Mouse (Mus musculus): Measurements from ENCODE around the gene Idua. TPM values are rescaled to one million over a fixed set of nuclear protein-coding genes. Genes with fewer than 3 reads are reported as not detected.

Idua gene
- polyA plus RNA-seq, 1 experiment from 2014 or later, result 13.2 TPM

- Histone ChIP-seq H3K9me3 (ENCODE audit: control insufficient read depth, low read length) (no peaks in the 10 kb centered on the region), H3K36me3 (ENCODE audit: control insufficient read depth, insufficient read depth) (no peaks in the 10 kb centered on the region), H3K4me1 (replicated peaks; ENCODE audit: control insufficient read depth, insufficient read depth, low read length) (peaks cover 16% of the 10 kb centered on the region), H3K4me3 (replicated peaks; ENCODE audit: low read length) (no peak overlapping the region), H3K27me3 (replicated peaks; ENCODE audit: control insufficient read depth, insufficient read depth, low read length) (no peaks in the 10 kb centered on the region; the same call in 1 of the 2 replicates), H3K27ac (ENCODE audit: low read length) (no peak overlapping the region), H3K9ac (replicated peaks; ENCODE audit: low read depth, low read length) (no peak overlapping the region), H3K4me2 (ENCODE audit: low read length) (no peak overlapping the region)
- 36% methylated on average over 3 of the region's 3 CpGs for WGBS
- no peak for ATAC-seq
Observed at GRCm38 (mm10) chr5:108665066-108665465, 4.9 kb downstream of the Idua start.

- H3K27ac ChIP-seq (ENCODE audit: low read length), result no peak overlapping the region
- H3K4me1 ChIP-seq (replicated peaks; ENCODE audit: control insufficient read depth, insufficient read depth, low read length), result peaks cover 17% of the 10 kb centered on the region
- WGBS, result 97% methylated on average over 2 of the region's 2 CpGs
- H3K36me3 ChIP-seq (ENCODE audit: control insufficient read depth, insufficient read depth), result peaks cover 8% of the 10 kb centered on the region; the same call in 1 of the 2 replicates
- H3K27me3 ChIP-seq (replicated peaks; ENCODE audit: control insufficient read depth, insufficient read depth, low read length), result no peaks in the 10 kb centered on the region; the same call in 1 of the 2 replicates
- no peak for ATAC-seq
- no peak overlapping the region for H3K9ac ChIP-seq (replicated peaks; ENCODE audit: low read depth, low read length)
- no peak overlapping the region for H3K4me3 ChIP-seq (replicated peaks; ENCODE audit: low read length)
- no peaks in the 10 kb centered on the region for H3K9me3 ChIP-seq (ENCODE audit: control insufficient read depth, low read length)
- no peak overlapping the region for H3K4me2 ChIP-seq (ENCODE audit: low read length)
Observed at GRCm38 (mm10) chr5:108667370-108667769, 7.2 kb downstream of the Idua start.

GRCm38 (mm10) chr5:108668387-108668932 is 8.3 kb downstream of the Idua start:
- Histone ChIP-seq H3K27ac (ENCODE audit: low read length) (peak overlapping the region; percentile 88), H3K4me1 (replicated peaks; ENCODE audit: control insufficient read depth, insufficient read depth, low read length) (peaks cover 17% of the 10 kb centered on the region), H3K4me3 (replicated peaks; ENCODE audit: low read length) (peak overlapping the region; percentile 56), H3K4me2 (ENCODE audit: low read length) (peak overlapping the region; percentile 67), H3K9me3 (ENCODE audit: control insufficient read depth, low read length) (no peaks in the 10 kb centered on the region), H3K9ac (replicated peaks; ENCODE audit: low read depth, low read length) (peak overlapping the region; percentile 73), H3K27me3 (replicated peaks; ENCODE audit: control insufficient read depth, insufficient read depth, low read length) (no peaks in the 10 kb centered on the region), H3K36me3 (ENCODE audit: control insufficient read depth, insufficient read depth) (peaks cover 11% of the 10 kb centered on the region; the same call in 1 of the 2 replicates)
- 16% methylated on average over 3 of the region's 3 CpGs for WGBS
- ATAC-seq, result no peak; the same call in 1 of the 2 replicates

GRCm38 (mm10) chr5:108668977-108669936 is 9.1 kb downstream of the Idua start, which contains the start of gene Dgkq:
Gene Dgkq, minus strand, starts transcription at chr5:108669672.
- H3K36me3 ChIP-seq (ENCODE audit: control insufficient read depth, insufficient read depth), result peaks cover 11% of the 10 kb centered on the region; the same call in 1 of the 2 replicates
- peak within 1 kb of the TSS; percentile 67 for H3K4me2 ChIP-seq (ENCODE audit: low read length)
- 5% methylated on average over 43 of the region's 43 CpGs for WGBS
- H3K27ac ChIP-seq (ENCODE audit: low read length), result peak within 1 kb of the TSS; percentile 88
- H3K9ac ChIP-seq (replicated peaks; ENCODE audit: low read depth, low read length), result peak within 1 kb of the TSS; percentile 73
- H3K4me1 ChIP-seq (replicated peaks; ENCODE audit: control insufficient read depth, insufficient read depth, low read length), result peaks cover 17% of the 10 kb centered on the region
- no peaks in the 10 kb centered on the region for H3K27me3 ChIP-seq (replicated peaks; ENCODE audit: control insufficient read depth, insufficient read depth, low read length)
- H3K4me3 ChIP-seq (replicated peaks; ENCODE audit: low read length), result peak within 1 kb of the TSS; percentile 56
- ATAC-seq, result peak; percentile 86
- no peaks in the 10 kb centered on the region for H3K9me3 ChIP-seq (ENCODE audit: control insufficient read depth, low read length)

- peak overlapping the region; percentile 67 for H3K4me2 ChIP-seq (ENCODE audit: low read length)
- peaks cover 17% of the 10 kb centered on the region for H3K4me1 ChIP-seq (replicated peaks; ENCODE audit: control insufficient read depth, insufficient read depth, low read length)
- peak; percentile 5; the same call in 1 of the 2 replicates for ATAC-seq
- WGBS, result 83% methylated on average over 9 of the region's 9 CpGs
- peak overlapping the region; percentile 56; the same call in 1 of the 2 replicates for H3K4me3 ChIP-seq (replicated peaks; ENCODE audit: low read length)
- peak overlapping the region; percentile 73; the same call in 1 of the 2 replicates for H3K9ac ChIP-seq (replicated peaks; ENCODE audit: low read depth, low read length)
- peaks cover 11% of the 10 kb centered on the region; the same call in 1 of the 2 replicates for H3K36me3 ChIP-seq (ENCODE audit: control insufficient read depth, insufficient read depth)
- H3K9me3 ChIP-seq (ENCODE audit: control insufficient read depth, low read length), result no peaks in the 10 kb centered on the region
- H3K27ac ChIP-seq (ENCODE audit: low read length), result no peak overlapping the region
- H3K27me3 ChIP-seq (replicated peaks; ENCODE audit: control insufficient read depth, insufficient read depth, low read length), result no peaks in the 10 kb centered on the region
Observed at GRCm38 (mm10) chr5:108669986-108670385, 9.9 kb downstream of the Idua start.

GRCm38 (mm10) chr5:108670785-108671184 is 10.7 kb downstream of the Idua start:
- H3K9me3 ChIP-seq (ENCODE audit: control insufficient read depth, low read length), result no peaks in the 10 kb centered on the region
- H3K4me2 ChIP-seq (ENCODE audit: low read length), result no peak overlapping the region
- H3K36me3 ChIP-seq (ENCODE audit: control insufficient read depth, insufficient read depth), result peaks cover 11% of the 10 kb centered on the region; the same call in 1 of the 2 replicates
- no peak overlapping the region for H3K27ac ChIP-seq (ENCODE audit: low read length)
- H3K4me1 ChIP-seq (replicated peaks; ENCODE audit: control insufficient read depth, insufficient read depth, low read length), result peaks cover 17% of the 10 kb centered on the region
- H3K27me3 ChIP-seq (replicated peaks; ENCODE audit: control insufficient read depth, insufficient read depth, low read length), result no peaks in the 10 kb centered on the region
- no peak for ATAC-seq
- H3K9ac ChIP-seq (replicated peaks; ENCODE audit: low read depth, low read length), result no peak overlapping the region
- H3K4me3 ChIP-seq (replicated peaks; ENCODE audit: low read length), result no peak overlapping the region

GRCm38 (mm10) chr5:108671757-108672156 is 11.6 kb downstream of the Idua start:
- H3K4me3 ChIP-seq (replicated peaks; ENCODE audit: low read length), result no peak overlapping the region
- H3K27me3 ChIP-seq (replicated peaks; ENCODE audit: control insufficient read depth, insufficient read depth, low read length), result no peaks in the 10 kb centered on the region
- H3K9me3 ChIP-seq (ENCODE audit: control insufficient read depth, low read length), result no peaks in the 10 kb centered on the region
- H3K4me2 ChIP-seq (ENCODE audit: low read length), result no peak overlapping the region
- WGBS, result 93% methylated on average over 12 of the region's 12 CpGs
- ATAC-seq, result no peak
- peaks cover 11% of the 10 kb centered on the region; the same call in 1 of the 2 replicates for H3K36me3 ChIP-seq (ENCODE audit: control insufficient read depth, insufficient read depth)
- H3K9ac ChIP-seq (replicated peaks; ENCODE audit: low read depth, low read length), result no peak overlapping the region
- H3K4me1 ChIP-seq (replicated peaks; ENCODE audit: control insufficient read depth, insufficient read depth, low read length), result peaks cover 17% of the 10 kb centered on the region
- no peak overlapping the region for H3K27ac ChIP-seq (ENCODE audit: low read length)

- Histone ChIP-seq H3K27ac (ENCODE audit: low read length) (no peak overlapping the region), H3K9ac (replicated peaks; ENCODE audit: low read depth, low read length) (no peak overlapping the region), H3K36me3 (ENCODE audit: control insufficient read depth, insufficient read depth) (peaks cover 11% of the 10 kb centered on the region; the same call in 1 of the 2 replicates), H3K9me3 (ENCODE audit: control insufficient read depth, low read length) (no peaks in the 10 kb centered on the region), H3K4me3 (replicated peaks; ENCODE audit: low read length) (no peak overlapping the region), H3K4me2 (ENCODE audit: low read length) (no peak overlapping the region), H3K4me1 (replicated peaks; ENCODE audit: control insufficient read depth, insufficient read depth, low read length) (peaks cover 17% of the 10 kb centered on the region), H3K27me3 (replicated peaks; ENCODE audit: control insufficient read depth, insufficient read depth, low read length) (no peaks in the 10 kb centered on the region)
- no peak for ATAC-seq
- 91% methylated on average over 2 of the region's 2 CpGs for WGBS
Observed at GRCm38 (mm10) chr5:108674624-108675023, 14.5 kb downstream of the Idua start.

GRCm38 (mm10) chr5:108675251-108675816 is 15.2 kb downstream of the Idua start, which contains the start of gene Slc26a1:
Gene Slc26a1, minus strand, starts transcription at chr5:108675569.
- no peak for ATAC-seq

More at GRCm38 (mm10) chr5:108675251-108675816, 15.2 kb downstream of the Idua start, which contains the start of gene Slc26a1:
- no peak within 1 kb of the TSS for H3K9ac ChIP-seq (replicated peaks; ENCODE audit: low read depth, low read length)
- no peak within 1 kb of the TSS for H3K27ac ChIP-seq (ENCODE audit: low read length)
- H3K4me1 ChIP-seq (replicated peaks; ENCODE audit: control insufficient read depth, insufficient read depth, low read length), result peaks cover 12% of the 10 kb centered on the region
- 85% methylated on average over 9 of the region's 9 CpGs for WGBS
- H3K36me3 ChIP-seq (ENCODE audit: control insufficient read depth, insufficient read depth), result peaks cover 11% of the 10 kb centered on the region; the same call in 1 of the 2 replicates
- H3K4me3 ChIP-seq (replicated peaks; ENCODE audit: low read length), result no peak within 1 kb of the TSS
- H3K4me2 ChIP-seq (ENCODE audit: low read length), result no peak within 1 kb of the TSS
- no peaks in the 10 kb centered on the region for H3K9me3 ChIP-seq (ENCODE audit: control insufficient read depth, low read length)
- no peaks in the 10 kb centered on the region for H3K27me3 ChIP-seq (replicated peaks; ENCODE audit: control insufficient read depth, insufficient read depth, low read length)

All from forebrain, embryonic 16.5 days (tissue).